Mouse (Mus musculus) lung, embryonic 16.5 days (tissue): Measurements from ENCODE around the gene Arhgap42. TPM values are rescaled to one million over a fixed set of nuclear protein-coding genes. Genes with fewer than 3 reads are reported as not detected.

Experiments used
- ATAC-seq: fragments of 200-750 bp; cut with Nextera tagmentation; 2 replicates; pipeline ENCODE4 v1.8.0; 2017; ENCODE audit warnings: low read depth, mild to moderate bottlenecking, moderate library complexity
- H3K27ac ChIP-seq: fragments of 300-500 bp; sonication (generic); 2 replicates; pipeline ENCODE4 v1.5.1; 2014; ENCODE audit warnings: mild to moderate bottlenecking, control low read depth, low read length
- H3K27me3 ChIP-seq: fragments of 300-500 bp; sonication (generic); 2 replicates; pipeline ENCODE4 v1.6.1; 2014; ENCODE audit warnings: low read depth, low read length, mixed read lengths; ENCODE audit not compliant: control insufficient read depth, insufficient read depth
- H3K36me3 ChIP-seq: fragments of 300-500 bp; sonication (generic); 2 replicates; pipeline ENCODE4 v1.6.1; 2014; ENCODE audit warnings: low read length; ENCODE audit not compliant: control insufficient read depth, insufficient read depth
- H3K4me1 ChIP-seq: fragments of 300-500 bp; sonication (generic); replicated peaks from 2 replicates; pipeline ENCODE4 v1.6.1; 2014; ENCODE audit warnings: low read length, mixed read lengths; ENCODE audit not compliant: control insufficient read depth, insufficient read depth
- H3K4me2 ChIP-seq: fragments of 300-500 bp; sonication (generic); 2 replicates; pipeline ENCODE4 v1.6.1; 2014; ENCODE audit warnings: low read depth, low read length, control low read depth
- H3K4me3 ChIP-seq: fragments of 300-500 bp; sonication (generic); 2 replicates; pipeline ENCODE4 v1.5.1; 2014; ENCODE audit warnings: mild to moderate bottlenecking, low read length, control low read depth
- H3K9ac ChIP-seq: fragments of 300-500 bp; sonication (generic); 2 replicates; pipeline ENCODE4 v1.6.1; 2014; ENCODE audit warnings: low read length, control low read depth
- H3K9me3 ChIP-seq: fragments of 300-500 bp; sonication (generic); 2 replicates; pipeline ENCODE4 v1.6.1; 2016; ENCODE audit warnings: low read length; ENCODE audit not compliant: control insufficient read depth
- WGBS: fragments of 180-500 bp; shearing (Covaris S2); extraction: QIAGEN DNeasy Blood & Tissue Kit; methylation state at CpG from one replicate; pipeline ENCODE4 v1.1.7; 2014; 5-methylcytosine and 5-hydroxymethylcytosine counted together
- polyA plus RNA-seq: library from polyadenylated mRNA; unstranded; fragments of >200 nt; fragmentation: Nextera tagmentation; extraction: Ambion mirVana; gene quantifications from 2 replicates; pipeline ENCODE4 v1.2.1, GENCODE M21; 2015

Gene Arhgap42
- polyA plus RNA-seq = 40.5 and 43.9 TPM in 2 replicates

- Histone ChIP-seq H3K9ac (peak within 1 kb of the TSS; percentile 96), H3K36me3 (no peaks in the 10 kb centered on the region), H3K4me1 (peaks cover 8% of the 10 kb centered on the region; the same call in 1 of the 2 replicates), H3K27me3 (no peaks in the 10 kb centered on the region), H3K4me3 (peak within 1 kb of the TSS; percentile 96), H3K4me2 (peak within 1 kb of the TSS; percentile 62), H3K9me3 (no peaks in the 10 kb centered on the region), H3K27ac (peak within 1 kb of the TSS; percentile 96)
- WGBS = under 1% methylated on average over 71 of the region's 78 CpGs
- peak; percentile 95 for ATAC-seq
These were observed at the start of gene Arhgap42 for GRCm38 (mm10) chr9:9238438-9239391. Gene Arhgap42 (minus strand): TSS chr9:9239101.

- no peak overlapping the region for H3K4me2 ChIP-seq
- no peak overlapping the region for H3K9ac ChIP-seq
- no peak overlapping the region for H3K4me3 ChIP-seq
- no peaks in the 10 kb centered on the region for H3K36me3 ChIP-seq
- 83% methylated on average over 2 of the region's 2 CpGs for WGBS
- ATAC-seq = no peak
- H3K9me3 ChIP-seq = no peaks in the 10 kb centered on the region
- no peaks in the 10 kb centered on the region for H3K27me3 ChIP-seq
- H3K4me1 ChIP-seq = no peaks in the 10 kb centered on the region
- H3K27ac ChIP-seq = no peak overlapping the region
These were observed 49.2 kb upstream of the Arhgap42 start for GRCm38 (mm10) chr9:9288140-9288539.

- Histone ChIP-seq H3K27ac (no peak overlapping the region), H3K9ac (no peak overlapping the region), H3K4me1 (no peaks in the 10 kb centered on the region), H3K27me3 (no peaks in the 10 kb centered on the region), H3K4me2 (no peak overlapping the region), H3K4me3 (no peak overlapping the region), H3K9me3 (no peaks in the 10 kb centered on the region), H3K36me3 (no peaks in the 10 kb centered on the region)
- ATAC-seq = no peak
- WGBS = 27% methylated on average over 2 of the region's 2 CpGs
These were observed 30.4 kb upstream of the Arhgap42 start for GRCm38 (mm10) chr9:9269305-9269704.

GRCm38 (mm10) chr9:9267606-9268601, 29.0 kb upstream of the Arhgap42 start:
- WGBS = 76% methylated on average over 6 of the region's 6 CpGs

GRCm38 (mm10) chr9:9263543-9263942, 24.6 kb upstream of the Arhgap42 start:
- no peak overlapping the region for H3K9ac ChIP-seq
- H3K4me3 ChIP-seq = no peak overlapping the region
- H3K9me3 ChIP-seq = no peaks in the 10 kb centered on the region
- 35% methylated on average over 1 of the region's 1 CpGs for whole genome bisulfite sequencing
- no peak for ATAC-seq
- no peak overlapping the region for H3K4me2 ChIP-seq
- H3K4me1 ChIP-seq = no peaks in the 10 kb centered on the region
- H3K36me3 ChIP-seq = no peaks in the 10 kb centered on the region
- H3K27ac ChIP-seq = no peak overlapping the region
- no peaks in the 10 kb centered on the region for H3K27me3 ChIP-seq

More at GRCm38 (mm10) chr9:9267606-9268601, 29.0 kb upstream of the Arhgap42 start:
- Histone ChIP-seq H3K9ac (no peak overlapping the region), H3K4me2 (no peak overlapping the region), H3K4me1 (no peaks in the 10 kb centered on the region), H3K9me3 (no peaks in the 10 kb centered on the region), H3K27me3 (no peaks in the 10 kb centered on the region), H3K27ac (no peak overlapping the region), H3K36me3 (no peaks in the 10 kb centered on the region), H3K4me3 (no peak overlapping the region)
- ATAC-seq = no peak

GRCm38 (mm10) chr9:9262479-9262878, 23.6 kb upstream of the Arhgap42 start:
- no peak overlapping the region for H3K4me2 ChIP-seq
- no peaks in the 10 kb centered on the region for H3K27me3 ChIP-seq
- no peaks in the 10 kb centered on the region for H3K4me1 ChIP-seq
- no peak overlapping the region for H3K9ac ChIP-seq
- H3K4me3 ChIP-seq = no peak overlapping the region
- no peaks in the 10 kb centered on the region for H3K36me3 ChIP-seq
- no peak overlapping the region for H3K27ac ChIP-seq
- H3K9me3 ChIP-seq = no peaks in the 10 kb centered on the region
- 51% methylated on average over 2 of the region's 2 CpGs for WGBS
- ATAC-seq = no peak

- WGBS = 50% methylated on average over 1 of the region's 1 CpGs
- Histone ChIP-seq H3K27ac (no peak overlapping the region), H3K4me3 (no peak overlapping the region), H3K9ac (no peak overlapping the region), H3K36me3 (no peaks in the 10 kb centered on the region), H3K4me1 (no peaks in the 10 kb centered on the region), H3K9me3 (no peaks in the 10 kb centered on the region), H3K27me3 (no peaks in the 10 kb centered on the region), H3K4me2 (no peak overlapping the region)
- ATAC-seq = no peak
These were observed 15.9 kb upstream of the Arhgap42 start for GRCm38 (mm10) chr9:9254764-9255163.

- no peak overlapping the region for H3K9ac ChIP-seq
- no peak overlapping the region for H3K4me2 ChIP-seq
- no peaks in the 10 kb centered on the region for H3K27me3 ChIP-seq
- H3K36me3 ChIP-seq = no peaks in the 10 kb centered on the region
- no peaks in the 10 kb centered on the region for H3K9me3 ChIP-seq
- H3K27ac ChIP-seq = no peak overlapping the region
- H3K4me3 ChIP-seq = no peak overlapping the region
- H3K4me1 ChIP-seq = no peaks in the 10 kb centered on the region
- ATAC-seq = no peak
- WGBS = 27% methylated on average over 2 of the region's 2 CpGs
These were observed 9.6 kb upstream of the Arhgap42 start for GRCm38 (mm10) chr9:9248529-9248928.

GRCm38 (mm10) chr9:9245994-9246393, 7.1 kb upstream of the Arhgap42 start:
- no peak overlapping the region for H3K4me2 ChIP-seq
- no peaks in the 10 kb centered on the region for H3K4me1 ChIP-seq
- H3K36me3 ChIP-seq = no peaks in the 10 kb centered on the region
- H3K27ac ChIP-seq = no peak overlapping the region
- H3K4me3 ChIP-seq = no peak overlapping the region
- no peaks in the 10 kb centered on the region for H3K9me3 ChIP-seq
- no peaks in the 10 kb centered on the region for H3K27me3 ChIP-seq
- ATAC-seq = no peak
- H3K9ac ChIP-seq = no peak overlapping the region
